Mouse (Mus musculus): ENCODE measurements around the gene Itpr2.

DNA sequence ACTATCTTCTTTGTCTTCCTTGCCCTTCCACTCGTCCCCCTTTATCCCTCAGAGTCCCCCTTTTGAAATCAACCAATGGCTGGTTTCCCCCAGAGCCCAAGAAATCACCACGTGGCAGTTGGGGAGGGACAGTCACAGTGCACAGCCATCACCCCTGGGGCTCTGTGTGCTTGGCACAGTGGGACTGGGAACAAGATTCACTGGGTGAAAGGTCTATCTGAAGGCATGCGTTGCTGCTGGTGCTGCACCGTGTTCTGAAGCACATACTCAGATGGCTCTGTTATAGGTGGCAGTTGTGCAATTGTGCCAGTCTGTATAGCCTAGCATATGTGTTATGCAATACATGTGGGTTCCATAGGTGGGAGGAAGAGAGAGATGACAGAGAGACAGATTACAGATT is 154.5 kb downstream of the Itpr2 start:
- TF ChIP-seq CTCF (IDR thresholded peaks at IDR 0.05; ENCODE audit: low read depth, low read length) = no peak
- no peak for TF ChIP-seq POLR2A (IDR thresholded peaks at IDR 0.05; ENCODE audit: insufficient read depth, low read length)
- TF ChIP-seq EP300 (IDR thresholded peaks at IDR 0.05; ENCODE audit: insufficient read depth, low read depth, low read length) = no peak
